15 mouse cellular contexts compared by ENCODE assay signal in genomic region chr17:40877741-40878140, GRCm38 (mm10). TPM values are rescaled to one million over a fixed set of nuclear protein-coding genes. Genes with fewer than 3 reads are reported as not detected.
A peak's percentile ranks its signal among the peaks of the same experiment; 100 is the strongest.
DNase-seq lines count a peak whose midpoint lies in the region; ATAC-seq and TF ChIP-seq lines count a peak whose summit lies in the region.
"Had no signal": no experiment of that assay in that cellular context is flagged by ENCODE, and none has a peak within 500 bp of the region (broad histone marks: within the 10 kb centered on the region; RNA-seq: fewer than 3 reads in every experiment).

No protein-coding gene starts in this region.

- peak overlapping the region; percentile 64 for H3K4me3 ChIP-seq in heart, embryonic 11.5 days (ENCODE audit: low read depth, low read length)
- 0 out of 2 replicates have a peak overlapping the region, but pooled peaks have one; percentile 4 for H3K4me3 ChIP-seq in liver, embryonic 12.5 days
- H3K4me3 ChIP-seq in liver, postnatal 0 days (ENCODE audit: low read depth, low read length): no peak overlapping the region
- H3K4me3 ChIP-seq in embryonic facial prominence, embryonic 15.5 days (replicated peaks): no peak overlapping the region
- peak overlapping the region; percentile 73 for H3K4me3 ChIP-seq in stomach, embryonic 15.5 days (replicated peaks)
- H3K4me3 ChIP-seq in hindbrain, embryonic 14.5 days (replicated peaks; ENCODE audit: low read length): no peak overlapping the region
- no peak overlapping the region for H3K4me3 ChIP-seq in hindbrain, embryonic 13.5 days

- no peaks in the 10 kb centered on the region for H3K36me3 ChIP-seq in heart, embryonic 11.5 days (ENCODE audit: control insufficient read depth, insufficient read depth, low read length)
- H3K36me3 ChIP-seq in liver, embryonic 12.5 days: no peaks in the 10 kb centered on the region
- H3K36me3 ChIP-seq in liver, postnatal 0 days (replicated peaks; ENCODE audit: insufficient read depth, low read length): no peaks in the 10 kb centered on the region
- H3K36me3 ChIP-seq in embryonic facial prominence, embryonic 15.5 days: no peaks in the 10 kb centered on the region
- H3K36me3 ChIP-seq in stomach, embryonic 15.5 days: no peaks in the 10 kb centered on the region
- H3K36me3 ChIP-seq in hindbrain, embryonic 14.5 days (replicated peaks; ENCODE audit: control insufficient read depth, insufficient read depth): no peaks in the 10 kb centered on the region
- no peaks in the 10 kb centered on the region for H3K36me3 ChIP-seq in hindbrain, embryonic 13.5 days

- H3K9me3 ChIP-seq in heart, embryonic 11.5 days (replicated peaks; ENCODE audit: control insufficient read depth, low read length): no peaks in the 10 kb centered on the region
- H3K9me3 ChIP-seq in liver, embryonic 12.5 days (replicated peaks): no peaks in the 10 kb centered on the region
- no peaks in the 10 kb centered on the region for H3K9me3 ChIP-seq in liver, postnatal 0 days (ENCODE audit: low read length)
- H3K9me3 ChIP-seq in embryonic facial prominence, embryonic 15.5 days (replicated peaks): no peaks in the 10 kb centered on the region
- no peaks in the 10 kb centered on the region for H3K9me3 ChIP-seq in stomach, embryonic 15.5 days
- H3K9me3 ChIP-seq in hindbrain, embryonic 14.5 days (ENCODE audit: control insufficient read depth, low read length): no peaks in the 10 kb centered on the region
- no peaks in the 10 kb centered on the region for H3K9me3 ChIP-seq in hindbrain, embryonic 13.5 days

- DNase-seq in heart, postnatal 4 days: no peak
- DNase-seq in liver, postnatal 0 days: no peak
- no peak for DNase-seq in hindbrain, embryonic 14.5 days (ENCODE audit: low spot score)
- DNase-seq: cerebellum, postnatal 14 days; gastrocnemius, postnatal 10 days; thymus, postnatal 14 days had no signal

- no peak for TF ChIP-seq EP300 in liver, postnatal 0 days (IDR thresholded peaks at IDR 0.05; ENCODE audit: low read depth)

- no peak overlapping the region for H3K27ac ChIP-seq in heart, embryonic 11.5 days (ENCODE audit: low read depth, low read length)
- no peak overlapping the region for H3K27ac ChIP-seq in liver, embryonic 12.5 days
- no peak overlapping the region for H3K27ac ChIP-seq in liver, postnatal 0 days (ENCODE audit: low read depth)
- H3K27ac ChIP-seq in embryonic facial prominence, embryonic 15.5 days (replicated peaks): no peak overlapping the region
- H3K27ac ChIP-seq in stomach, embryonic 15.5 days: no peak overlapping the region
- no peak overlapping the region for H3K27ac ChIP-seq in hindbrain, embryonic 14.5 days
- H3K27ac ChIP-seq in hindbrain, embryonic 13.5 days: no peak overlapping the region

- 29% methylated on average over 3 of the region's 3 CpGs for WGBS in heart, embryonic 11.5 days (ENCODE audit: insufficient replicate concordance)
- 18% methylated on average over 3 of the region's 3 CpGs for WGBS in liver, embryonic 12.5 days (ENCODE audit: insufficient replicate concordance)
- 43% methylated on average over 3 of the region's 3 CpGs for WGBS in liver, postnatal 0 days (ENCODE audit: insufficient replicate concordance)
- WGBS in embryonic facial prominence, embryonic 15.5 days: 37% methylated on average over 3 of the region's 3 CpGs
- WGBS in stomach, embryonic 15.5 days: 30% methylated on average over 3 of the region's 3 CpGs
- WGBS in hindbrain, embryonic 14.5 days: 33% methylated on average over 3 of the region's 3 CpGs
- WGBS in hindbrain, embryonic 13.5 days: 38% methylated on average over 3 of the region's 3 CpGs

- H3K27me3 ChIP-seq in heart, embryonic 11.5 days (ENCODE audit: control insufficient read depth, insufficient read depth, low read length): no peaks in the 10 kb centered on the region
- no peaks in the 10 kb centered on the region for H3K27me3 ChIP-seq in liver, embryonic 12.5 days (replicated peaks)
- no peaks in the 10 kb centered on the region for H3K27me3 ChIP-seq in liver, postnatal 0 days (ENCODE audit: insufficient read depth, low read length)
- H3K27me3 ChIP-seq in embryonic facial prominence, embryonic 15.5 days: no peaks in the 10 kb centered on the region
- no peaks in the 10 kb centered on the region for H3K27me3 ChIP-seq in stomach, embryonic 15.5 days (replicated peaks)
- H3K27me3 ChIP-seq in hindbrain, embryonic 14.5 days (ENCODE audit: control insufficient read depth, insufficient read depth, low read length): peaks cover 4% of the 10 kb centered on the region; the same call in 1 of the 2 replicates
- peaks cover 12% of the 10 kb centered on the region for H3K27me3 ChIP-seq in hindbrain, embryonic 13.5 days

- no peak for ATAC-seq in heart, embryonic 11.5 days (replicated peaks; ENCODE audit: insufficient number of reproducible peaks, low FRiP score, low TSS enrichment)
- no peak for ATAC-seq in liver, embryonic 12.5 days
- ATAC-seq in liver, postnatal 0 days: no peak
- no peak for ATAC-seq in embryonic facial prominence, embryonic 15.5 days (ENCODE audit: insufficient number of reproducible peaks, low FRiP score, low TSS enrichment, low read depth)
- no peak for ATAC-seq in stomach, embryonic 15.5 days (ENCODE audit: insufficient read depth, low FRiP score, low read depth)
- ATAC-seq in hindbrain, embryonic 14.5 days (ENCODE audit: low FRiP score): no peak
- no peak for ATAC-seq in hindbrain, embryonic 13.5 days (ENCODE audit: low FRiP score)
- ATAC-seq: midbrain, embryonic 16.5 days had no signal

- TF ChIP-seq CTCF in liver, postnatal 0 days (IDR thresholded peaks at IDR 0.05; ENCODE audit: low read depth): no peak

- H3K4me1 ChIP-seq in heart, embryonic 11.5 days (ENCODE audit: control insufficient read depth, insufficient read depth, low read length): peaks cover 10% of the 10 kb centered on the region
- H3K4me1 ChIP-seq in liver, embryonic 12.5 days: peaks cover 38% of the 10 kb centered on the region
- peaks cover 12% of the 10 kb centered on the region for H3K4me1 ChIP-seq in liver, postnatal 0 days (ENCODE audit: insufficient read depth)
- H3K4me1 ChIP-seq in embryonic facial prominence, embryonic 15.5 days: peaks cover 7% of the 10 kb centered on the region; the same call in 1 of the 2 replicates
- H3K4me1 ChIP-seq in stomach, embryonic 15.5 days: no peaks in the 10 kb centered on the region
- H3K4me1 ChIP-seq in hindbrain, embryonic 14.5 days (replicated peaks; ENCODE audit: control insufficient read depth, insufficient read depth, low read length): peaks cover 6% of the 10 kb centered on the region; the same call in 1 of the 2 replicates
- H3K4me1 ChIP-seq in hindbrain, embryonic 13.5 days (replicated peaks): peaks cover 9% of the 10 kb centered on the region

- peak overlapping the region; percentile 79 for H3K4me2 ChIP-seq in heart, embryonic 11.5 days
- H3K4me2 ChIP-seq in liver, embryonic 12.5 days: peak overlapping the region; percentile 86
- H3K4me2 ChIP-seq in liver, postnatal 0 days (ENCODE audit: low read depth, low read length): no peak overlapping the region
- H3K4me2 ChIP-seq in embryonic facial prominence, embryonic 15.5 days (replicated peaks): 0 out of 2 replicates have a peak overlapping the region, but pooled peaks have one; percentile 19
- H3K4me2 ChIP-seq in stomach, embryonic 15.5 days: peak overlapping the region; percentile 80
- no peak overlapping the region for H3K4me2 ChIP-seq in hindbrain, embryonic 14.5 days (replicated peaks)
- H3K4me2 ChIP-seq in hindbrain, embryonic 13.5 days: no peak overlapping the region

- no peak overlapping the region for H3K9ac ChIP-seq in heart, embryonic 11.5 days (ENCODE audit: low read depth, low read length)
- H3K9ac ChIP-seq in liver, embryonic 12.5 days: no peak overlapping the region; the same call in 1 of the 2 replicates
- H3K9ac ChIP-seq in liver, postnatal 0 days (replicated peaks): no peak overlapping the region
- H3K9ac ChIP-seq in embryonic facial prominence, embryonic 15.5 days: no peak overlapping the region
- H3K9ac ChIP-seq in stomach, embryonic 15.5 days: no peak overlapping the region
- H3K9ac ChIP-seq in hindbrain, embryonic 14.5 days: no peak overlapping the region
- H3K9ac ChIP-seq in hindbrain, embryonic 13.5 days: no peak overlapping the region

RNA-seq across cellular contexts. Expression of gene 9130008F23Rik, which starts 2.6 kb away (rescaled TPM):
- 3.1 and 3.7 TPM in 2 replicates for polyA plus RNA-seq in heart, embryonic 11.5 days (2014; fragmentation: Nextera tagmentation; extraction: Ambion mirVana)
- 1 to 10 TPM in 1 of 2 experiments, under 1 TPM in 1; 0.38 to 1.0 TPM for total RNA-seq in heart, postnatal 4 days (2021)
- 0.71 and 0.75 TPM in 2 replicates for polyA plus RNA-seq in liver, embryonic 12.5 days (2016; fragmentation: Nextera tagmentation; extraction: Ambion mirVana)
- polyA plus RNA-seq in liver, postnatal 0 days (2015; fragmentation: Nextera tagmentation; extraction: Ambion mirVana): 0.09 and 0.22 TPM in 2 replicates
- polyA plus RNA-seq in embryonic facial prominence, embryonic 15.5 days (2015; fragmentation: Nextera tagmentation; extraction: Ambion mirVana): 2.0 and 2.2 TPM in 2 replicates
- 4.6 and 5.4 TPM in 2 replicates for polyA plus RNA-seq in stomach, embryonic 15.5 days (2015; fragmentation: Nextera tagmentation; extraction: Ambion mirVana)
- polyA plus RNA-seq in hindbrain, embryonic 14.5 days (2014; fragmentation: Nextera tagmentation; extraction: Ambion mirVana): 0.33 and 0.74 TPM in 2 replicates
- 0.49 and 1.0 TPM in 2 replicates for polyA plus RNA-seq in hindbrain, embryonic 13.5 days (2015; fragmentation: Nextera tagmentation; extraction: Ambion mirVana)

RNA-seq across cellular contexts. Expression of gene Glyatl3, which starts 36.4 kb away (rescaled TPM):
- polyA plus RNA-seq in heart, embryonic 11.5 days (2014; fragmentation: Nextera tagmentation; extraction: Ambion mirVana): not detected in 2 replicates
- total RNA-seq in heart, postnatal 4 days (2021): not detected
- polyA plus RNA-seq in liver, embryonic 12.5 days (2016; fragmentation: Nextera tagmentation; extraction: Ambion mirVana): not detected in 2 replicates
- not detected in 2 replicates for polyA plus RNA-seq in liver, postnatal 0 days (2015; fragmentation: Nextera tagmentation; extraction: Ambion mirVana)
- polyA plus RNA-seq in embryonic facial prominence, embryonic 15.5 days (2015; fragmentation: Nextera tagmentation; extraction: Ambion mirVana): 0.45 and 1.7 TPM in 2 replicates
- not detected in 2 replicates for polyA plus RNA-seq in stomach, embryonic 15.5 days (2015; fragmentation: Nextera tagmentation; extraction: Ambion mirVana)
- polyA plus RNA-seq in hindbrain, embryonic 14.5 days (2014; fragmentation: Nextera tagmentation; extraction: Ambion mirVana): not detected in 2 replicates
- not detected in 2 replicates for polyA plus RNA-seq in hindbrain, embryonic 13.5 days (2015; fragmentation: Nextera tagmentation; extraction: Ambion mirVana)
- total RNA-seq: gastrocnemius, postnatal 10 days; layer of hippocampus, postnatal 10 days; liver, adult 2 months had no signal
- polyA plus RNA-seq: liver, adult 2 months; midbrain, embryonic 16.5 days; spleen, adult 2 months had no signal

RNA-seq across cellular contexts. Expression of gene Mut, which starts 56.7 kb away (rescaled TPM):
- polyA plus RNA-seq in heart, embryonic 11.5 days (2014; fragmentation: Nextera tagmentation; extraction: Ambion mirVana): 37.7 and 44.9 TPM in 2 replicates
- total RNA-seq in heart, postnatal 4 days (2021): 10 to 100 TPM; 55.9 to 60.0 TPM
- 29.4 TPM in 2 replicates for polyA plus RNA-seq in liver, embryonic 12.5 days (2016; fragmentation: Nextera tagmentation; extraction: Ambion mirVana)
- polyA plus RNA-seq in liver, postnatal 0 days (2015; fragmentation: Nextera tagmentation; extraction: Ambion mirVana): 49.7 and 52.0 TPM in 2 replicates
- polyA plus RNA-seq in embryonic facial prominence, embryonic 15.5 days (2015; fragmentation: Nextera tagmentation; extraction: Ambion mirVana): 31.8 and 32.2 TPM in 2 replicates
- 41.2 and 41.4 TPM in 2 replicates for polyA plus RNA-seq in stomach, embryonic 15.5 days (2015; fragmentation: Nextera tagmentation; extraction: Ambion mirVana)
- polyA plus RNA-seq in hindbrain, embryonic 14.5 days (2014; fragmentation: Nextera tagmentation; extraction: Ambion mirVana): 24.4 and 25.0 TPM in 2 replicates
- polyA plus RNA-seq in hindbrain, embryonic 13.5 days (2015; fragmentation: Nextera tagmentation; extraction: Ambion mirVana): 23.6 and 24.9 TPM in 2 replicates

RNA-seq across cellular contexts. Expression of gene Cenpq, which starts 57.1 kb away (rescaled TPM):
- polyA plus RNA-seq in heart, embryonic 11.5 days (2014; fragmentation: Nextera tagmentation; extraction: Ambion mirVana): 21.4 and 24.4 TPM in 2 replicates
- 10 to 100 TPM; 11.8 to 11.9 TPM for total RNA-seq in heart, postnatal 4 days (2021)
- 27.5 and 29.1 TPM in 2 replicates for polyA plus RNA-seq in liver, embryonic 12.5 days (2016; fragmentation: Nextera tagmentation; extraction: Ambion mirVana)
- polyA plus RNA-seq in liver, postnatal 0 days (2015; fragmentation: Nextera tagmentation; extraction: Ambion mirVana): 11.7 and 12.4 TPM in 2 replicates
- 19.5 and 21.0 TPM in 2 replicates for polyA plus RNA-seq in embryonic facial prominence, embryonic 15.5 days (2015; fragmentation: Nextera tagmentation; extraction: Ambion mirVana)
- polyA plus RNA-seq in stomach, embryonic 15.5 days (2015; fragmentation: Nextera tagmentation; extraction: Ambion mirVana): 21.1 and 24.2 TPM in 2 replicates
- polyA plus RNA-seq in hindbrain, embryonic 14.5 days (2014; fragmentation: Nextera tagmentation; extraction: Ambion mirVana): 9.4 and 13.0 TPM in 2 replicates
- 12.1 and 12.8 TPM in 2 replicates for polyA plus RNA-seq in hindbrain, embryonic 13.5 days (2015; fragmentation: Nextera tagmentation; extraction: Ambion mirVana)

Comparison
In these comparisons a context has a peak if more than half of its experiments do, and no peak if none do; other contexts are left out.
1. H3K4me2 ChIP-seq: peak in heart, embryonic 11.5 days (single experiment), liver, embryonic 12.5 days (single experiment), embryonic facial prominence, embryonic 15.5 days (single experiment) and stomach, embryonic 15.5 days (single experiment); none in liver, postnatal 0 days (single experiment), hindbrain, embryonic 14.5 days (single experiment) and hindbrain, embryonic 13.5 days (single experiment).
2. H3K4me3 ChIP-seq: peak in heart, embryonic 11.5 days (single experiment), liver, embryonic 12.5 days (single experiment) and stomach, embryonic 15.5 days (single experiment); none in liver, postnatal 0 days (single experiment), embryonic facial prominence, embryonic 15.5 days (single experiment), hindbrain, embryonic 14.5 days (single experiment) and hindbrain, embryonic 13.5 days (single experiment).